Mouse (Mus musculus): ENCODE data around the gene Gpc6.

DNA sequence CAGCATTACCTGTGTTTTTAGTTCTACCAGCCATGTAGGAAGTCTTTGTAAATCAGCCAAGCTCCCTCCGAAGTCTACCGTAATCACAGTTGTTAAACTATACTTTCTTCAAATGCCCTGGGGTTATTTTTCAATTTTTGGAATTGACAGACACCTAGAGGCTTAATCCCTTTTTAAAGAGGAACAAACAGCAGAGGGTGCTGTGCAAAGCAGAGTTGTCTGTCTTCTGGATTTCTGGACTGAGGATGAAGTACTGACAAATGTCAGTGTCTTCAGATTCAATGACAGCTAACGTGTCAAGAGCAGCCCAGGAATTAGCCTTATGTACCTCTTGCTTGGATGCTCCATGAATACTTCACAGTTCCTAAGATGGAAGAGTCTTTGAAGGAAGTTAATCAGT lies 62.2 kb downstream of the Gpc6 start:
- TF ChIP-seq POLR2A (IDR thresholded peaks at IDR 0.05; ENCODE audit: insufficient read depth, low read depth, low read length) (no peak), CTCF (IDR thresholded peaks at IDR 0.05; ENCODE audit: insufficient read depth, low read depth, low read length) (no peak)

All from olfactory bulb, adult 2 months (tissue).